Mouse (Mus musculus) forebrain, embryonic 15.5 days (tissue): Measurements from ENCODE around the gene Prb1. TPM values are rescaled to one million over a fixed set of nuclear protein-coding genes. Genes with fewer than 3 reads are reported as not detected.
"Not testable (repeated sequence)": the region's sequence is repeated elsewhere in the genome, so short reads cannot be mapped to it uniquely, and the experiment has no call there.

Experiments used
- ATAC-seq: fragments of 200-750 bp; cut with Nextera tagmentation; replicated peaks from 2 replicates; pipeline ENCODE4 v1.8.0; 2017; ENCODE audit warnings: mild to moderate bottlenecking, moderate TSS enrichment, moderate library complexity
- H3K27ac ChIP-seq: fragments of 300-500 bp; sonication (generic); replicated peaks from 2 replicates; pipeline ENCODE4 v1.5.1; 2015; ENCODE audit warnings: mild to moderate bottlenecking, inconsistent platforms
- H3K27me3 ChIP-seq: fragments of 300-500 bp; sonication (generic); 2 replicates; pipeline ENCODE4 v1.6.1; 2015; ENCODE audit warnings: inconsistent platforms
- H3K36me3 ChIP-seq: fragments of 300-500 bp; sonication (generic); 2 replicates; pipeline ENCODE4 v1.6.1; 2015; ENCODE audit warnings: mild to moderate bottlenecking, inconsistent platforms
- H3K4me1 ChIP-seq: fragments of 300-500 bp; sonication (generic); 2 replicates; pipeline ENCODE4 v1.6.1; 2015; ENCODE audit warnings: inconsistent platforms
- H3K4me2 ChIP-seq: fragments of 300-500 bp; sonication (generic); replicated peaks from 2 replicates; pipeline ENCODE4 v1.6.1; 2015; ENCODE audit warnings: mild to moderate bottlenecking, inconsistent platforms
- H3K4me3 ChIP-seq: fragments of 300-500 bp; sonication (generic); 2 replicates; pipeline ENCODE4 v1.5.1; 2015; ENCODE audit warnings: mild to moderate bottlenecking, inconsistent platforms
- H3K9ac ChIP-seq: fragments of 300-500 bp; sonication (generic); replicated peaks from 2 replicates; pipeline ENCODE4 v1.6.1; 2015; ENCODE audit warnings: mild to moderate bottlenecking, inconsistent platforms
- H3K9me3 ChIP-seq: fragments of 300-500 bp; sonication (generic); 2 replicates; pipeline ENCODE4 v1.6.1; 2016; ENCODE audit warnings: inconsistent platforms
- polyA plus RNA-seq: library from polyadenylated mRNA; unstranded; fragments of >200 nt; fragmentation: Nextera tagmentation; extraction: Ambion mirVana; gene quantifications from 2 replicates; pipeline ENCODE4 v1.2.1, GENCODE M21; 2015

Gene Prb1
- polyA plus RNA-seq, result not detected in 2 replicates

GRCm38 (mm10) chr6:132210421-132210820 lies at the start of gene Prb1:
TSS of gene Prb1 (minus strand) at chr6:132210521.
- not testable (repeated sequence) for H3K27me3 ChIP-seq, H3K27ac ChIP-seq, H3K36me3 ChIP-seq, H3K9me3 ChIP-seq, H3K4me3 ChIP-seq, H3K9ac ChIP-seq, H3K4me1 ChIP-seq, H3K4me2 ChIP-seq, ATAC-seq

Other genes starting within 250 kb of the Prb1 start
- not detected in 2 replicates for gene Prpmp5, start 104.2 kb upstream of the Prb1 start, polyA plus RNA-seq
- gene Gm8882, start 153.6 kb upstream of the Prb1 start, polyA plus RNA-seq, result not detected in 2 replicates